14 mouse cellular contexts compared by ENCODE assay signal in genomic region chr8:87777586-87777985, GRCm38 (mm10).
DNase-seq lines count a peak whose midpoint lies in the region; ATAC-seq lines count a peak whose summit lies in the region.
"Had no signal": no experiment of that assay in that cellular context is flagged by ENCODE, and none has a peak within 500 bp of the region (broad histone marks: within the 10 kb centered on the region; RNA-seq: fewer than 3 reads in every experiment).

No protein-coding gene starts in this region.

- peak overlapping the region; percentile 59 for H3K27ac ChIP-seq in forebrain, embryonic 13.5 days
- H3K27ac ChIP-seq in intestine, embryonic 15.5 days, result no peak overlapping the region
- H3K27ac ChIP-seq in midbrain, embryonic 15.5 days, result no peak overlapping the region
- no peak overlapping the region for H3K27ac ChIP-seq in heart, embryonic 11.5 days (ENCODE audit: low read depth, low read length)
- H3K27ac ChIP-seq: gastrocnemius, adult 2 months had no signal

- WGBS in forebrain, embryonic 13.5 days, result 28% methylated on average over 8 of the region's 8 CpGs
- 41% methylated on average over 8 of the region's 8 CpGs for WGBS in intestine, embryonic 15.5 days
- WGBS in midbrain, embryonic 15.5 days, result 13% methylated on average over 8 of the region's 8 CpGs
- WGBS in heart, embryonic 11.5 days (ENCODE audit: insufficient replicate concordance), result 75% methylated on average over 8 of the region's 8 CpGs

- peaks cover 30% of the 10 kb centered on the region for H3K4me1 ChIP-seq in forebrain, embryonic 13.5 days
- peaks cover 13% of the 10 kb centered on the region for H3K4me1 ChIP-seq in intestine, embryonic 15.5 days (replicated peaks)
- peaks cover 18% of the 10 kb centered on the region for H3K4me1 ChIP-seq in midbrain, embryonic 15.5 days
- H3K4me1 ChIP-seq in heart, embryonic 11.5 days (ENCODE audit: control insufficient read depth, insufficient read depth, low read length), result no peaks in the 10 kb centered on the region; the same call in 1 of the 2 replicates

- ATAC-seq in forebrain, embryonic 13.5 days, result no peak; the same call in 1 of the 2 replicates
- ATAC-seq in intestine, embryonic 15.5 days, result peak; percentile 68
- peak; percentile 40; the same call in 1 of the 2 replicates for ATAC-seq in midbrain, embryonic 15.5 days (replicated peaks)
- no peak for ATAC-seq in heart, embryonic 11.5 days (replicated peaks; ENCODE audit: insufficient number of reproducible peaks, low FRiP score, low TSS enrichment)

- H3K27me3 ChIP-seq in forebrain, embryonic 13.5 days, result no peaks in the 10 kb centered on the region
- H3K27me3 ChIP-seq in intestine, embryonic 15.5 days (replicated peaks), result no peaks in the 10 kb centered on the region
- H3K27me3 ChIP-seq in midbrain, embryonic 15.5 days (replicated peaks), result no peaks in the 10 kb centered on the region
- no peaks in the 10 kb centered on the region for H3K27me3 ChIP-seq in heart, embryonic 11.5 days (ENCODE audit: control insufficient read depth, insufficient read depth, low read length)
- H3K27me3 ChIP-seq: heart, embryonic 12.5 days had no signal

- no peak overlapping the region for H3K4me3 ChIP-seq in forebrain, embryonic 13.5 days
- no peak overlapping the region for H3K4me3 ChIP-seq in intestine, embryonic 15.5 days (replicated peaks)
- no peak overlapping the region for H3K4me3 ChIP-seq in midbrain, embryonic 15.5 days
- H3K4me3 ChIP-seq in heart, embryonic 11.5 days (ENCODE audit: low read depth, low read length), result no peak overlapping the region
- H3K4me3 ChIP-seq: erythroblast, embryonic 14.5 days; gastrocnemius, adult 2 months; heart, embryonic 12.5 days had no signal

- H3K9ac ChIP-seq in forebrain, embryonic 13.5 days, result peak overlapping the region; percentile 5; the same call in 1 of the 2 replicates
- H3K9ac ChIP-seq in intestine, embryonic 15.5 days, result no peak overlapping the region
- H3K9ac ChIP-seq in midbrain, embryonic 15.5 days, result no peak overlapping the region
- no peak overlapping the region for H3K9ac ChIP-seq in heart, embryonic 11.5 days (ENCODE audit: low read depth, low read length)
- H3K9ac ChIP-seq: heart, embryonic 12.5 days had no signal

- no peak overlapping the region for H3K4me2 ChIP-seq in forebrain, embryonic 13.5 days
- 0 out of 2 replicates have a peak overlapping the region, but pooled peaks have one; percentile 1 for H3K4me2 ChIP-seq in intestine, embryonic 15.5 days (replicated peaks)
- no peak overlapping the region for H3K4me2 ChIP-seq in midbrain, embryonic 15.5 days
- H3K4me2 ChIP-seq in heart, embryonic 11.5 days, result no peak overlapping the region
- H3K4me2 ChIP-seq: heart, embryonic 12.5 days had no signal

- peaks cover 42% of the 10 kb centered on the region for H3K36me3 ChIP-seq in forebrain, embryonic 13.5 days (ENCODE audit: poor library complexity, severe bottlenecking)
- H3K36me3 ChIP-seq in intestine, embryonic 15.5 days, result no peaks in the 10 kb centered on the region
- H3K36me3 ChIP-seq in midbrain, embryonic 15.5 days (replicated peaks), result peaks cover 12% of the 10 kb centered on the region; the same call in 1 of the 2 replicates
- 0 out of 2 replicates have a peak, but pooled peaks cover 3% of the 10 kb centered on the region for H3K36me3 ChIP-seq in heart, embryonic 11.5 days (ENCODE audit: control insufficient read depth, insufficient read depth, low read length)

- no peaks in the 10 kb centered on the region for H3K9me3 ChIP-seq in forebrain, embryonic 13.5 days (replicated peaks)
- no peaks in the 10 kb centered on the region for H3K9me3 ChIP-seq in intestine, embryonic 15.5 days
- no peaks in the 10 kb centered on the region for H3K9me3 ChIP-seq in midbrain, embryonic 15.5 days
- H3K9me3 ChIP-seq in heart, embryonic 11.5 days (replicated peaks; ENCODE audit: control insufficient read depth, low read length), result no peaks in the 10 kb centered on the region
- H3K9me3 ChIP-seq: heart, embryonic 12.5 days had no signal

- DNase-seq in c-Kit-positive CD71-negative TER-119-negative erythroid progenitor cells, embryonic 14.5 days (ENCODE audit: low read depth), result peak; percentile 5
- DNase-seq in spleen, postnatal 10 days (ENCODE audit: low spot score in 2 of 2), result no peak
- DNase-seq in thymus, postnatal 10 days (ENCODE audit: low spot score in 2 of 2), result no peak
- DNase-seq in right cerebral cortex, adult 18-20 months, result no peak
- DNase-seq: cerebellum, adult 18-20 months; gastrocnemius, adult 2 months; right cerebral cortex, postnatal 14 days; thymus, postnatal 4 days had no signal

Comparison
In these comparisons a context has a peak if more than half of its experiments do, and no peak if none do; other contexts are left out.
1. ATAC-seq: peak in intestine, embryonic 15.5 days (single experiment) and midbrain, embryonic 15.5 days (single experiment); none in forebrain, embryonic 13.5 days (single experiment) and heart, embryonic 11.5 days (single experiment).